Mouse (Mus musculus): ENCODE measurements around the gene Agap3.

Gene Agap3

DNA sequence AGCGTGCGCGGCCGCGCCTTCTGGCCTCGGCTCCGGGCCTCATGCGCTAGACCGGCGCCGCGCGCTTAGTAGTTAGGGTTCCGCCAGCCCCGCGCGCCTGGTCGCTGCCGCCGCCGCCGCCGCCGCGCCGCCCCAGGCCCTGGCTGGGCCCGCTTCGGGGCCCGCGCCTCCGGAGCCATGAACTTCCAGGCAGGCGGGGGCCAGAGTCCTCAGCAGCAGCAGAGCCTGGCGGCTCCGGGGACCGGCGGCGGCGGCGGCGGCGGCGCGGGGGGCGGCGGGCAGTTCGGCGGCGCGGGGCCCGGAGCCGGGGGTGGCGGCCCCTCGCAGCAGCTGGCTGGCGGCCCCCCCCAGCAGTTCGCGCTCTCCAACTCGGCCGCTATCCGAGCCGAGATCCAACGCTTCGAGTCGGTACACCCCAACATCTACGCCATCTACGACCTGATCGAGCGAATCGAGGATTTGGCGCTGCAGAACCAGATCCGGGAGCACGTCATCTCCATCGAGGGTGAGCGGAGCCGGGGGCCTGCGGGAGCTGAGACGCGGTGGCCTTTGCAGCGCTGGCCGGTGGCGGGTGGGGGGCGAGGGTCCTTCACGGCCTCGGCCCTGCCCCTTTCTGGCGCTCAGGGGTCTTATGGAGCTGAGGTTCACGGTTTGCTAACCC lies at the start of gene Agap3:
TSS of gene Agap3 (plus strand) at position 148 of the 661 bp plus-strand sequence.
- DNase-seq (ENCODE audit: low spot score): no peak

DNA sequence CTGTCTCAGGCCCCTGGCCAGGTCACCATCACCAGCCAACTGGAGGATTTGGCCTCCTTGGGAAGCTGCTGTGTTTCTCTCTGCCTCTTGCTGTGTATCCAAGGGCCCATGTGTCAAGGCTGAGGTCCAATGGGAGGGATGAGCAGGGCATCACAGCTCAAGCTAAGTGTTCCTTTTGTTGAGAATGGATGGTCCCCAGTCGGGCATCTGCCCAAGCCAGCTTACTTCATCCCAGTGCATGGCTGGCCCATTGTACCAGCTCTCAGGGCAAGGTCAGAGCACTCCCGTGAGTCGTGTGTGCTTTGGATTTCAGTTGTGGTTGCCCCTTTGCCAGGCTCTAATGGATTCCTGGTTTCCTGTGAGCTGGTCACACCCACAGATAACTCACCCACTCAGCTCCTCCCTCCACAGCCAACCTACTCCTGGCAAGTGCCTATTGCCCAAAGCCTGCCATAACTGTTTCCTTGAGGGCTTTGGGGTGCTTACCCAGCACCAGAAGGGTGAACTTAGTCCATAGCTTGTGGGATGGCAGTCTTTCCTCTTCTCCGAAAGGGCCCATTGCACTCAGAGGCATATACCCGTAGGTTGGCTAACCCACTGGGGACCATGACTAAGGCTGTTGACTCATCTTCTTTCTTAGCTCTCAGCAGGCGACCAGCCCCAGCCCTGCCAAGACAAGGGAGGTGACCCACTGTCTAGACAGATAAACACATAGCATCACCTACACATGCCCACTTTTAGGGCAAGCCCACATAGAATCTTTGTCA lies 47.2 kb upstream of the Agap3 start:
- DNase-seq (ENCODE audit: low spot score): no peak

DNA sequence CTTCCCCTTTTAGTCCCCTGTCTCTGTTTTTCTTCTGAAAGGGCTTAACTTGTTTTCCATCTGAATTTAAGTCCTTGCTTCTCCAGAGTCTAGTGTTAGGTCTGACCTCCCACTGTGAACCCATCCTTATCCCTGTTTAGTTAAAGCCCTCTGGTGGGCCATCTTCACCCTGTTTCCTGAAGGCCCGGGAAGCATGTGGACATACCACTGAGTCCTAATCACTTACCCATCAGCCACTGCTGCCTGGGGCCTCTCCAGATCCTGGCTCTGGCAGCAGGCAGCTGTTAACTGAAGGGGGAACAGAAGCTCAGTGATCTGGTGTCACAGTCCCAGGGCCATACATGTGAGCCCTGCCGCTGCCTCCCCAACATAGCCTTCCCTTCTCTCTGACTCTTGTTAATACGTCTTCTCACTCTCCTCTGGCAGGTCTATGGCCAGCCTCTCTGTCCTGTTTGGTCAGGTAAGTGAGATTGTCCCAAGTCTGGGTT lies 46.5 kb upstream of the Agap3 start:
- no peak for DNase-seq (ENCODE audit: low spot score)

DNA sequence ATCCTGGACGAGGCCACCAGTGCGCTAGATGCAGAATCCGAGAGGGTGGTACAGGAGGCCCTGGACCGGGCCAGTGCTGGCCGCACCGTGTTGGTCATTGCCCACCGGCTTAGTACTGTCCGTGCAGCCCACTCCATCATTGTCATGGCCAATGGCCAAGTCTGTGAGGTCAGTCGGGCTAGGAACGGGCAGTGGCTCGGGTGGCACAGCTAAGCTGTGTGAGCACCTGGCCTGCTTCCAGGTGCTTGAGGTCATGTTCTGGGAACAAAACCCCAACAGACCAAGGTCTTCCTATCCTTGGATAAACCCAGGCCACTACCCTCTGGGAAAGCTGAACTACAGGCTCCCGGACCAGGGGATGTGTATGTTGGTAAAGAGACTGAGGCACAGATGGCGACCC lies 43.3 kb upstream of the Agap3 start:
- DNase-seq (ENCODE audit: low spot score): no peak

DNA sequence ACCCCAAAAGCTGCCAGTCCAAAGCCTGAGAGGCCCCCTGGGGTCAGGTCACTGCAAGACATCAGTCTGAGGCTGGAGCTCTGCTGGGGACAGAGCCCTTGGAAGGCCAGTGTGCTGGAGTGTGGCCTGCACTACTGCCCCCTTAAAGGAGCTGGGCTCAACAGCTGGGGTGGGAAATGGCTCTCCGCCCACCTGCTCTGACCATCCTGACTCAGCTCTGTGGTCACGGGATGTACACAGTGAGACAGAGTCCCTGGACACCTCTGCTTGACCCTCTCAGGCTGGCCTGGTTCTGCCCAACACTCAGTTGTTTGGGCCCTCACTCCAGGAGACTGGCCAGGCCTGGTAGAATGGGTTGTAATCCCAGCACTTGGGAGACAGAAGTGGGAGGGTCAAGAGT lies 42.5 kb upstream of the Agap3 start:
- no peak for DNase-seq (ENCODE audit: low spot score)

DNA sequence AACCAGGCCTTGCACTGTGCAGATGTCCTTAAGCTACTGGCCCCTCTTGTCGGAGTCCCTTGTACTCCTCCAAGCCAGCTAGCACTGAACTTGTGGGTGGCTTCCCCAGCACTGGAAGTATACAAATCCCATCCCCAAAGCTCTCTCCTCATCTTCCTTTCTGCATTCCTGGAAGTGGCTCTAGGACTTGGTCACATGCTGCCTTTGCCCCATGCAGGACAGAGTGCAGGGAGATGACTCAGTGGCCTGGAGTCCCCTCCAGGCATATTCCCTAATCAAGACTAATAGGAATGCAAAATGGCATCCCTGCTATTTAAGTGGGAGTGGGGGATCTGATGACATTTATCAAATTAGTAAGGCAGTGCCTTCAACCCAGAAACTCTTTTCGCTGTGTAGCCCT lies 39.9 kb upstream of the Agap3 start:
- DNase-seq (ENCODE audit: low spot score): no peak

DNA sequence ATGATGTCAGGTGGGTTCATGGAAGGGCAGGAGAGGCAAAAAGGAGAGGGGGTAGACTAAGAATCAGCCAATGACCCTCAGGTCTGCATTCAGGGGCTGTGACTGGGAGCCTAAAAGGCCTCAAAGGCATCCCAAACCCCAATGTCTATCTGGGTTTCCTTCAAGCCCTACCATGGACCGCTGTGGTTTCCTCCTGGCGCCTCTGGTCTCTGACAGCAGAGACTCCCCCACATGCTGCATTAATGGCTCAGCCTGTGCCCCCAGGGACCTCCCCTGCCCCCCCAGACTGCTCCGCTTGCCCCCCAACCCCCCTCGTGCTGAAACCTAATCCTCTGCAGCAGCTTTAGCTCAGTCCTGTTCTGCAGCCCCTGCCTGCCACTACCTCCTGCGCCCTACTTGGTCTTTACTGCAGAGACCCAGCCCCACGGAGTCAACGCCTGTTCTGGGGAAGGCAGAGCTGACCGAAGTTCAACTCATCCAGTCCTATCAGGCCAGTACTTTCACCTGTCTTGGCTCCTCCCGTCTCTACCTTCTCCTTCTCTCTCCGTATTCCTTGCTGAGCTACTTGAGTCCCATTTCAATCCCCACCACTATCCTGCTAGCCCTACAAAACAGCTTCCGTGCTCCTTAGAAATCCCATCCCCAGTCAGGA lies 38.8 kb upstream of the Agap3 start, which contains the start of gene Asic3:
TSS of gene Asic3 (plus strand) at position 351 of the 652 bp plus-strand sequence.
- DNase-seq (ENCODE audit: low spot score): no peak

DNA sequence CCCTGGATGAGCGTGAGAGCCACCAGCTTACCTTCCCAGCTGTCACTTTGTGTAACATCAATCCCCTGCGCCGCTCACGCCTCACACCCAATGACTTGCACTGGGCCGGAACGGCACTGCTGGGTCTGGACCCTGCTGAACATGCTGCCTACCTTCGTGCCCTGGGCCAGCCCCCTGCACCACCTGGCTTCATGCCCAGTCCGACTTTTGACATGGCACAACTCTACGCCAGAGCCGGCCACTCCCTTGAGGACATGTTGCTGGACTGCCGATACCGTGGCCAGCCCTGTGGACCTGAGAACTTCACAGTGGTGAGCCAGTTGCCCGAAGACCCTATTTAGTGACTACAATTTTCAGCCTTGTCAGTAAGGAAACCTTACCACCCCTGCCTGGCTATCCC lies 38.0 kb upstream of the Agap3 start:
- no peak for DNase-seq (ENCODE audit: low spot score)

DNA sequence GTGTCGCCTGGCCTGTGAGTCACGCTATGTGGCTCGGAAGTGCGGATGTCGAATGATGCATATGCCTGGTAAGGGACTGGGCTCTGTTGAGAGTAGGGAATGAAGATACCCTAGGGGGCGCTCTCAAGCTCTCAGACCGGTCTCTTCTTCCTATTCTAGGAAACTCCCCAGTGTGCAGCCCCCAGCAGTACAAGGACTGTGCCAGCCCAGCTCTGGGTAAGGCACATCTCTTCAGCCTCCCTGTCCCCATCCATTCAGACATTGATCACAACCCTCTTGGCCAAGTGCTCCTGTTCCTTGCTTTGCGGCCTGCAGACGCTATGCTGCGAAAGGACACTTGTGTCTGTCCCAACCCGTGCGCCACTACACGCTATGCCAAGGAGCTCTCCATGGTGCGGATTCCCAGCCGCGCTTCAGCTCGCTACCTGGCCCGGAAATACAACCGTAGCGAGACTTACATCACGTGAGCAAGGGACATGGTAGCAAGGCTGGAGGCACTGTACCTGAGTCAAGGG lies 35.7 kb upstream of the Agap3 start:
- peak; percentile 84 for DNase-seq (ENCODE audit: low spot score)

DNA sequence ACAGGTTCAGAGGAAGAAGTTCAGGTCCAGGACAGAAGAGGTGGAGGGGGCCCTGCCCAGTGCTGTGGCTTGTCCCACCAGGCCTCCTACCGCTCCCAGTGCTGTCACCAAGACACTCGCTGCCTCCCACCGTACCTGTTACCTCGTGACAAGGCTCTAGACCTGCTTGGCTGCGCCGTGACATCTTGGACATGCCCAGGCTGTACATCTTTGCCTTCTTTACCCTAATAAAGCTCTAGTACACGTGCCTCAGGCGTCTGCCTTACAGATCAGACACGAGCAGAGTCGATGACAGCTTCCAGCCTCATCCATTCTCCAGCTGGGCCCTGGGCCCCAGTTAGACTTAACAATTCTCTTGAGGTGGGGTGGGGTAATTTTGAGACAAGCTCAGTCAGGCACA lies 34.4 kb upstream of the Agap3 start:
- no peak for DNase-seq (ENCODE audit: low spot score)

DNA sequence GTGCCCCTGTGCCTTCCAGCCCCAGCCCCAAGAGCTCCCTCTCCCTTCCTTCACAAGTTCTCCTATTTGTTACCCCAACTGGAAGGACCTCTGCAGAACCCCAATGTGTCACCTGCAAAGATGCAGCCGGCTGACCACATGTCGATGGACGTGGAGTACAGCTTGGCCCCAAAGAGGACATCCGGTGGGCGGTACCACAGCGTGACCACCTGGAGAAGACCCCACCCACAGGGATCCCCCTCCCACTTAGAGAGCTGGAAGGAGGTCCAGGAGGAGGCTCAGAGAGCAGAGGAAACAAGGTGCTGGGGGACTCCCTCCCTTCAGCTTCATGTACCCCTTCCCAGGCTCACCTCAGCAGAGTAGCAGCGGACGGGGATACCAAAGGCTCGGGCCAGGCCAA lies 31.6 kb upstream of the Agap3 start:
- no peak for DNase-seq (ENCODE audit: low spot score)

DNA sequence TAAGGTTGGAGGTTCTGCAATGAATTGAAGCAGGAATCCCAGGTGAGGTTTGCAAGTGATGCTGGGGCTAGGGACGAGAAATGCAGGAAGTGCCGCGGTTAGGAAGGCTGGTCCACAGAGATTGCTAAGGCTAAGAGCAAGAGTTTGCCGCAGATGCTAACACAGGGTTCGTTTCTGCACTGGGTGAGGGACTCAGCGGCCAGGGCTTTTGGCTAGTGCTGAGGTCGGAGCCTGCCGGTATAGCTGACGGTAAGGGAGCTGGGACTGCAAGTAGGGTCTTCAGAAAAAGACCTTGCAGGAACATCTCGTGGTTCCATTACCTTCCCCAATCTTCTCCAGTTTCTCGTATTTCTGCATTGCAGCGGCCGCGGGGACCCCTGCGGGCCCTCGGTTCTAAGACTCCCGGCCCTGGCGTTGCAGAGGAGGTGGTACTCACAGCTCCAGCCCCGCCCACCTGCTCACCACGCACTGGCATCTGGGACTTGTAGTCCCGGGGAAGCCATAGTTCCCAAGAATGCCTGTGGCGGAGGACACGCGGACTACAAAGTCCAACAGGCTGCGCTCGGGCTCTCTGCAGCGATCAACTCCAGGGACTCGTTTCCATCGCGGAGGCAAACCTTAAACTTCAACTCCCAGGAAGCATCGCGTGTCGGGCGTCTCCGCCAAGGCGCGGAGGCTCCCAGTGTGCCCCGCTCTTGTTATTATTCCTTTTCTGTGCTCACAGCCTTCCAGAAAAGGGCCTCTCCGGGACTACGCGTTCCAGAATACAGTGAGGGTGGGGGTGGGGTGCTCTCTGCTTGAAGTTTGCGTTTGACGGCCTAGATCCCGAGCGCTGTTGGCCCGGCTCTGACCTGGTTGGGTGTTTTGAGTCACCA lies 28.6 kb upstream of the Agap3 start, which contains the start of the genes Cdk5 and Slc4a2:
TSS of gene Cdk5 (minus strand) at position 402 of the 875 bp plus-strand sequence.
TSS of gene Slc4a2 (plus strand) at position 709 of the 875 bp plus-strand sequence.
- DNase-seq (ENCODE audit: low spot score): peak; percentile 100

DNA sequence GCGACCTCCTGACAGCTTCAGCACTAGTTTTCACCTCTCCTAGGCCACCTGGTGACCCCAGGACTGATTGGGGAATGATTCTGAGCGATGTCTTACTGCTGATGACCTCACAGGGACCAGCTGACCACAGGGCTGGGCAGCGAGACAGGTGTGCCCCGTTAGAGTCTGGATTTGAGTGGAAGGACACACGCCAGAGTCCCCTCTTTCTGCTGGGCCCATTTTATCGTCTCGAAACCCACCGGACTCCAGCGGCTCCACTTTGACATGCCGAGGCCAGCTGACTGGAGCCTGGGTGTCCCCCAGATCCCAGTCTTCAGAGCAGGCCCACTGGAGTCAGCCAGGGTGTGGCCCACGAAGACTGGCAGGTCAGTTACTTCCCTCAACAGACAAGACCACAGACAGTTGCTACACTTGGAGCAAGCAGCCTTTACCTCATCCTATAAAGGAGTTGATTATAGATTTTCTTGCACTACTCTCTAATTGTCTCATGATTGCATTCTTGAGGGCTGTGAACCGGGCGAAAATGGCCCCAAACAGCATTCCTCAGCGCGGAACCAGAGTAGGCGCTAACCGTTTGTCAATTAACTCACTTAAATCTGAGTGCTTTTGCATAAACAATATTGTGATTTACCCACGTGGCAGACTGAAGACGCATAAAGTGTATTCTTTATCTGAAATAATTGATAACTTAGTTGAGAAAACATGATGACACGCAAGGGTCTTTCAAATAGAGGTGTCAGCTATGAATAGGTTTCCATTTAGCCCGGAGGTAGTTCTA lies 27.8 kb upstream of the Agap3 start:
- peak; percentile 22 for DNase-seq (ENCODE audit: low spot score)

DNA sequence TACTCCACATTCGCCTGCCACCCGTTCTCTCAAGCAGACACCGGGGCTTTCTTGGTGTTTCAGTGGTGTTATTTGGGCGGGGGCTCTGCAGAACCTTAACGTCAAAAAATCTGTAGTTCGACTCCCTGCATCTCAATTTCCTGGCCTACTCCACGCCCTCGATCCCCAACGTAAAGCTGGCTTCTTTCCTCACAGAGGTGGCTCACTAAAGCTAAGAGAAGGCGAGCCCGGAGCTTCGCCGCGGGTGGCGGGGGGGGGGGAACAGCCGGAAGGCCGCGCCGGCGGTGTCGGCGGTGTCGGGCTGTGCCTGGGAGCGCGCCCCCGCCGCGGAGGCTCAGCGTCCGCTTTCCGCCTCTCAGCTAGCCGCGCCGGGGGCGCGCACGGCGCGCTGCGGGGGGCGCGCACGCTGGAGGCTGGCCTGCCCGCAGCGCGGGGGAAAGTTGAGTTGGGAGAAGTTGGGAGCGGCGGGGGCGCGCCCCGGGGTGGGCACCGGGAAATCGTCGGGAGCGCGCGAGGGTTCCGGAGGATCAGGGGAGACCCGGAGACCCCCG lies 27.0 kb upstream of the Agap3 start:
- peak; percentile 91 for DNase-seq (ENCODE audit: low spot score)

DNA sequence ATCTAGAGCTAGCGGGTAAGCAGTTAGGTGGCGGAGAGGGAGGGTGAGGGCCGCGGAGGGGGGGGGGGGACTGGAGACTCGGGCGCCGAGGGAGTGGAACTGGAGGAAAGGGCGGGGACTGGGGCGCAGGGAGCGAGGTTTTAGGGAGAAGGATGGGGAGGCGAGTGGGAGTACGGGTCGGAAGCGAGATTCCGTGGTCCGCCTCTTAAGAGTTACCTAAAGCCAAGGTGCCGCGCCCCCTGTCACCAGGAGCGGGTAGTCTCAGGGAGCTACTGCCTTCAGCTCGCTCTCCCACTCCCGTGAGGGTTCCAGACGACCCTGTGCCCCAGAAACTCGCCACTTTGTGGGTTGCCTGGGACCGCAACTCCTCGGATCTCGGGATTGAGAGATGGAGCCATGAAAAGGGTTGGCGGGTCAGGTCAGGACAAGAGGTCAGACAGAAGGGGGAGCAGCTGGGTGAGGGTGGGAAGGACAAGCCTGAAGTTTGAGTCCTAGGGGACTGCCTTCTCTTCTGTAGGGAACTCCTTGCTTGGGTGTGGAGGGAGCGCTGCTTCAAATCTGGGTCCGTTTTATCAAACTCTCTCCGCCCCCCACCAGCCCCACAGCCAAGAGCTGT lies 26.4 kb upstream of the Agap3 start:
- peak; percentile 75 for DNase-seq (ENCODE audit: low spot score)

DNA sequence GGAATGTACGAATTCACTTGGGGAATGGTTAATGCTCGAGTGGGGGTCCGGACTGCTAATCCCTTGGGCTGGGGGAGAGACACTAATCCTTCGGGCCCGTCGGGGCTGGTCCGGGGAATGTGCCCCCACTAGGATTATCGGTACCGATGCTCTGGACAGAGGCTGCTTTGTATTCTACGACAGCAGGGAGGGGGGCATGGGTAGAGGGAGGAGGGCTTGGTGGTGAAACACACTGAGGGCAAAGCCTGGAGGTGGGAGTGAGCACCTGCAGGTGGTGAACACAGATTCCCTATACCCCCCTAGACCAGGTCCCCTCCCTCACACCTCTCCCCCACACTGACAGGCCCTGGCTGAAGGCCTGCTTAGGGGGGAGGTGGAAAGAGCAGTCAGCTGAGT lies 25.9 kb upstream of the Agap3 start:
- peak; percentile 26 for DNase-seq (ENCODE audit: low spot score)

DNA sequence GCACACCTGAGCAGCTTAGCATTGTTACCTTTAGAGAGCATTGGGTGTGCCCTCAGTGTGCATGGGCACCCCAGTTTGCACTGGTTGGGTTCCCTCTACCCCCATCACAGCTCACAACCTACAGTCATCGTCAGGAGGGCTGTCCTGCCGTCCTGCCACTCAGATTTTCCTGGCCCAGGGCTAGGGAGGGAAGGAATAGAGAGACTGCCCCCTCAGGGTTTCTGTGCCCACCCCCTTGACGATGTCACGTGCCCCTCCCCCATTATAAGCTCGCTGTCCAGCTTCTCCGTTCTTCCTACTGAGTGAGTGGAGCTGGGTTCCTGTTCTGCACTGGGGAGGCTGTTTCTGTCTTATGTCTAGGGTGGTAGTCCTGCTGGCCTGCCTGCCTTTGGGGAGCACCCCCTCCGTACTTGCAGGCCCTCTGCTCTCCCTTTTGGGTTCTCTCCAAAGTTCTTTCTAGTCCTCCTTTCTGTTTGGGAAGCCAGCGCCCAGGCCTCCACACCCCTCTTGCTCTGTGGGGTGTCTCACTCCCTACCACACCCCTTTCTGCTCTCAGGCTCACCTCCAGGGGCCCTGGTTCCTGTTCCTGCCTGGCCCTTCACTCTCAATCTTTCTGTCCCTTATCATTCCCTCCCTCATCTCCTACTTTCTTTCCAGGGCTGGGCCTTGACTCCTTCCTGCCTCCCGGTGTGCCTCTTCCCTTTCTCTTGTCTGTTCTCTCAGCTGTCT lies 25.3 kb upstream of the Agap3 start:
- no peak for DNase-seq (ENCODE audit: low spot score)

DNA sequence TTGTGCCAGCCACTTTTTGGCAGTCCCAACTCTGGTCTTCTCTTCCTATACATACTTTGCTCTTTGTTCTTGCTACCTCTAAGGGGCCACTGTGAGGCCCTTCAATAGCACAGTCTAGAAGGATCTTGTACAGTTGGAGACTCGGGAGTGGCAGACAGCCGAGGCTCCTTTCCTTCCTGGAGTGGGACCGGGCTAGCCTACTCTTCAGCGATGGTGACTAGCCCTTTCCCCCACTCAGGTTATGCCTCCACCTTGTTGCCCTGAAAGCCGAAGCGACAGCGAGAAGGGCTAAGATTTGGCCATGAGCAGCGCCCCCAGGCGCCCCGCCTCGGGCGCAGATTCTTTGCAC lies 24.7 kb upstream of the Agap3 start:
- DNase-seq (ENCODE audit: low spot score): no peak

DNA sequence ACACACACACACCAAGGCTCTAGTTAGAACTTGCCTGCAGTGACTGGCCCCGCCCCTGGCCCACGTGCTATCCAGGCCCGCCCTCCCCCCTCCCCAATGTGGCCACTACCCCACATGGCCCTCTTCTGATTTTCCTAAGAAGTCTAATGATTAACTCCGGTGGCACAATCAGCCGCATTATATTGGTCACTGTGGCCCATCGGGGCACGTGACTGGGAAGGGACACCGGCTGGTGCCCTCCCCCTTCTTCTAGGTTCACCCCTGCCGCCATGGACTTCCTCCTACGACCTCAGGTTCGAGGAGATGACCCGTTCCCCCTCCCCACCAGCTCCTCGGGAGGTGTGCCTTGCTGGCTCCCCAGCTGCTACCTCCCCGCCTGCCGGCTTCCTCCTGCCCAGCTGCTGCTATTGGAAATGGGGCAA lies 24.0 kb upstream of the Agap3 start:
- DNase-seq (ENCODE audit: low spot score): peak; percentile 59
